Mouse (Mus musculus) layer of hippocampus, postnatal 10 days (tissue): Measurements from ENCODE around the gene Msi2. TPM values are rescaled to one million over a fixed set of nuclear protein-coding genes. Genes with fewer than 3 reads are reported as not detected.

ENCODE experiments used
- DNase-seq, 2 experiments: peaks; one replicate each; pipeline ENCODE4 v3.0.0; 2021; ENCODE audit warnings: low spot score in 2 of 2
- total RNA-seq, 2 experiments: library from RNA; stranded (reverse); gene quantifications; 2 replicates each; pipeline ENCODE4 v1.2.3; 2021

Gene Msi2
- total RNA-seq, 2 experiments from 2014 or later = 97.4 to 97.6 TPM

DNA sequence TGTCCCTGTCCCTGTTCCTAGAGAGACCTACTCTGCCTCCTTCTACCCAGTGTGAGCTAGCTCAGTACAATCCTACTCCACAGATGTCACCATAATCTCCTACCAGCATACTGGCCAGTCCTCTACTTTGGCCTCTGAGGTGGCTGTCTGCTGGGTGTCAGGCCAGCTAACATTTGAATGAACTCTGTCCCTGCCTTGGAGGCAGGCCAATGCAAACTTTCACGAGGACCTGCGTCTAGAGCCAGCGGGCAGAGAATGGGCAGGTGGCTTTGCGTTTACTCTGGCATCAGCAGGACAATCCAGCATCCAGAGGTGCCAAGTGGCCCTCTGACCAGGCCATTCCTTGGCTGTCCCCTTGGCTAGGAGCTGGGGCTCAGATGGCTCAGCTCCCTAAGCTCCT lies 331.4 kb downstream of the Msi2 start:
- DNase-seq = no peak

DNA sequence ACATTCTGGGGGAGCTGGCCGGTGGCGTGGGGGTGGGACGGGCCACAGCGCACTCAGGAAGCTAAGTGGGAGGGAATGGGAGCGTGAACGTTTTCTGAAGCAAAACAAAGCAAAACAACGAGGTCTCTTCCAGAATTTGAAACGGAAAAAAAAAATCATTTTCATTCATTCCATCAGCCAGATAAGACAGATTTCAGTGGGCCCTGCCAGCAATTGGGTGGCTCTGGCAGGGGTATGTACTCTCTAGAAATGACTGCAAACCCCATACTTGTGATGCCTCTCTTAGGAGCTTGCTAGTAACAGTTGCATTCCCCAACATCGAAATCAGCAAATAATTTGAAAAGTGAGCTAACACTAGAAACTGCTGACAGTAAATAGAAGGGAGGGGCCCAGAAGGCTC lies 335.9 kb downstream of the Msi2 start:
- DNase-seq = peak; percentile 23 to 40

DNA sequence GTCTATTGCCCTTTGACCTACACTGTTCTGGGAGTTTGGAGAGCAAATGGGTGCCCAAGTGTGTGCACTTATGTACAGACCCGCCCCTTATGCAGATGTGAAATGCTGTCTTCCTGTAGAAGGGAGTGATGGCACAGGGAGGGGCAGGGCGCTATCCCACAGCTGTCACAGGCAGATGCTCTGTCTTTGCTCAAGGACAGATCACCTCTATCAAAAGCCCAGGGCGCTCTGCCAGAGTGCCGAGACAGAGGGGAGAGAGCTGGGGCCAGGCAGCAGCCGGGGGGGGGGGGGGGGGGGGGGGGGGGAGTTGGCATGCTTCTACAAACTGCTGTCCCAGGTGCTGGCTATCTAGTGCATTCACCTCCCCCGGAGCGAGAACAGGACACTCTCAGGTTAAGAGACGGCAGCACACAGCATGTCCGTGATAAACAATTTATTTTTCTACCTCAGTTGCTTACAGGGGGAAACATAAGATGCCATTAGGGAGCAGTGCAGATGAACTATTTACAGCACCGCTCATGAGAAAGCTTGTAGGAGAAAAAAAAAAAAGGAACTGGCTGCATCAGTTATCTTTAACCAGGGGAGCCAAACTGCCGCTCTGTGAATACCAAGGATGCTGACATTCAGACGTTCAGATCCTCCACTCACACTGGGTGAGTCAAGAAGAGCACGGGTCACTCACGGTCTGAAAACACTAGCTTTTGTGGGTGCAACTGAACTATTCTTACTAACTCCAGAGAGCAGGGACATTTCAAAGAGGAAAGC lies 337.0 kb downstream of the Msi2 start:
- no peak for DNase-seq

GRCm38 (mm10) chr11:88379635-88380034 lies 338.7 kb downstream of the Msi2 start:
- no peak for DNase-seq

DNA sequence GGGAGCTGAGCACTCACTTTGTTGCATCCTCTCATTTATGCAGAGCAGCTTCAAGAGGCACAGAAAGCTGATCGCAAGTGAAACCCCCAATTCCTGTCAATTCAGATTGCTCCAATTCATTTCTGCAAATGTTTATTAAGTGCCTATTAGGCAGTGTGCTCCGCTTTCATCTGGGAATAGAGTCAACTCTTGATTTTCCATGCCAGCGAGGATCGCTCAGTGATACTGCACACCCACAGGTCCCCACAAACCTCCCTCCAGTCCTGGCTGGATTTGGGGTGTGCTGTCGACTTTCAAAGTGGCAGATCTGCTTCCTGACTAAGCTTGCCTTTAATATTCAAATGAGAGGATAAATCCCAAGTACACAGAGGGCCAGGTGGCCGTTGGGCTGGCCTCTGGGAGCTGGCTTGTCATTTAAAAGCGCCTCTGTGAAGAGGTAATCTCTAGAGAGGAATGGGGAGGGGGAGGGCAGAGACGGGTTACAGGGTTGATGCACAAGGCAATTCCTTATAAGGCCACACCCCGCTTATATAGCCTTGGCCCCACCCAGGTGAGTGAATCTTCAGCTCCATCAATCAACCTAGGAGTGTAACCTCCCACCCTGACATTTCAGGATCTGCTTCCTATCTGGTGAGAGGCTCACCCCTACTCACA lies 339.5 kb downstream of the Msi2 start:
- DNase-seq = no peak

GRCm38 (mm10) chr11:88372589-88372988 lies 345.7 kb downstream of the Msi2 start:
- DNase-seq = no peak

DNA sequence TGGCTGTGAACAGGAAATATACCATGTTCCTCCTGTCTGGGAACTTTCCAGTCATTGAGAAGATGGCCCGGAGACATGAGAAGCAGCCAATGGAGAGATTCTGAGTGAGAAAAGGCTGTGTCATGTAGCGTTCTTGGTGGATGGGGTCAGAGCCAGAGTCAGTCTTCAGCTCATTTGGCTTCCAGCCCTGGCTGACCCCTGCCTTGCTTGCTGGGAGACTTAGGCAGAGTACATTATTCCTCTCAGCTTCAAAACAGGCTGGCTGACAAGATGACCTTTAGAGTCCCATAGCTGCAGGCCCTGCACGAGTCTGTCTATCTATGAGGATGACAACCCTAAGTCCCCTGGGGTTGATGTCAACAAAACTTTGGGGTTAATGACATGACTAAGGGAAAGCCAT lies 348.4 kb downstream of the Msi2 start:
- DNase-seq = no peak

DNA sequence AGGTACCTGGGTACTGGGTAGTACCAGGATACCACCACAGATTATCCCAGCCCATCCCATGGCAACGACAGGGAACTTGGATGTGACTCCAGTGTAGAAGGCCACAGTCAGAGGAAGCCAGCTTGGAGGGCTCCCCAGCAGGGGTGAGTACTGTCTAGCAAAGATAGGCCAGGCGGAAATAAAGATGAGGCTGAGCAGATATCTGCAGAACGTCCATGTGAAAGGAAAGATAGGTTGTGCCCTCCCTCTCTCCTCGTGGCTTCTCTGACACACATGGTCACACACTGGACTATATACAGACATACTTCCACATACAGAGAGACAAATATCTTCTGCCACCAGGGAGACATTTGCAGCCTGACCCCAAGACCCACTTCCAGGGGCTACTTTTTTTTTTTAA lies 350.8 kb downstream of the Msi2 start:
- no peak for DNase-seq

GRCm38 (mm10) chr11:88365914-88366540 lies 352.3 kb downstream of the Msi2 start:
- DNase-seq = no peak

GRCm38 (mm10) chr11:88364231-88364630 lies 354.1 kb downstream of the Msi2 start:
- DNase-seq = no peak

- DNase-seq = no peak
These were observed 354.8 kb downstream of the Msi2 start for GRCm38 (mm10) chr11:88363481-88363880.

DNA sequence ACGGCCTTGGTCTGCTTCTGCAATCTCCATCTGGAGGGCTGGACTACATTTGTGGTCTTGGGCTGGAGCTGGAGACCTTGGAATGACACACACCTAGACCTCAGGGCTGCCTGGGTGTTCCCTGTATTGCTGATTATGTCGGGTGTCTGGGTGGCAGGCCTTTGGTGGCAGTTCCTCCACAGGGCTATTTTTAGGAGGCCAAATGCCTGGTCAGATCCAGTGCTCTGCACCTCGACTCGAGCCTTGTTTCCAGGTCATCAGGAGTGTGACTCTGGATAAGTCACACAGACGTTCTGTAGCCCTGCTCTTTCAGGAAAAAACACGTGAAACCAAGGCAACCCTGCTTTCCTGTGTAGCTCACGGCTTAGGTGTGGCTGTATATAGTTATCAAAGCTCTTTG lies 358.6 kb downstream of the Msi2 start:
- DNase-seq = no peak

DNA sequence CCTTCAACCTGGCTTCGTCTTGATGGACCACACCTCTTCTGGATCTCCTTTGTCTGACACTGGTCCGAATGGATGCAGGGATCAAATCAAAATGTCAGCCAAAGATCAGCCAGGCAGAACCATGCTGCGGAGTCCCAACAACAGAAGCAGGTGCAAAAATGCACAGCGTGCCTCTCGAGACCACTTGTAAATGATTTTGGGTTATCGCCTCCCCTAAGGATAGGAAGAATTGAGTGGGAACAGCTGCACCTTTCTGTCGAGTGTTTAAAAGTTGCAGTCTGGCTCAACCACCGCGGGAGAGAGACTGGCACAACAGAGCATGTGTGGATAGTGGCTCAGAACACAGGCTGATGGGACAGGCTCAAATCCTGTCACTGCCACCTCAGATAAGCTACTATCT lies 361.0 kb downstream of the Msi2 start:
- DNase-seq = no peak

GRCm38 (mm10) chr11:88356598-88357290 lies 361.6 kb downstream of the Msi2 start:
- peak; percentile 80 to 85 for DNase-seq

GRCm38 (mm10) chr11:88356016-88356415 lies 362.3 kb downstream of the Msi2 start:
- no peak for DNase-seq

DNA sequence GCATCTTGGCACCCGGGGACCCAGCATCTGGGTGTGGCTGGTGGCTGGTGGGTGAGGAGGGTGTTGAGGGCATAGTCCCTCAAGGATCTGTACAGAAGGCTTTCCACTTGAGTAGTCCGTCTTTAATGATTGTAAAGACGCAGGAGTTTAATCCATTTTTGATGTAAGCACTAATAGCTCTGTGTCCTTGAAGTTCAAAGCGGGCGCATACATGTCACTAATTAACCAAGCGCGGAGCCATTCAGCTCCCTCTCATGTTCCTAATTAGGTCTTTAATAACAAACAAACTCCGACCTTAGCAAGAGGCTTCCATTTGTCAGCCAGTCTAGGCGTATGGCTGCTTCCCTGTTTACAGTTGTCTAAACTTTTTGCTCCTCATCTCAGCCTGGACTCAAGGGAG lies 363.5 kb downstream of the Msi2 start:
- no peak for DNase-seq

DNA sequence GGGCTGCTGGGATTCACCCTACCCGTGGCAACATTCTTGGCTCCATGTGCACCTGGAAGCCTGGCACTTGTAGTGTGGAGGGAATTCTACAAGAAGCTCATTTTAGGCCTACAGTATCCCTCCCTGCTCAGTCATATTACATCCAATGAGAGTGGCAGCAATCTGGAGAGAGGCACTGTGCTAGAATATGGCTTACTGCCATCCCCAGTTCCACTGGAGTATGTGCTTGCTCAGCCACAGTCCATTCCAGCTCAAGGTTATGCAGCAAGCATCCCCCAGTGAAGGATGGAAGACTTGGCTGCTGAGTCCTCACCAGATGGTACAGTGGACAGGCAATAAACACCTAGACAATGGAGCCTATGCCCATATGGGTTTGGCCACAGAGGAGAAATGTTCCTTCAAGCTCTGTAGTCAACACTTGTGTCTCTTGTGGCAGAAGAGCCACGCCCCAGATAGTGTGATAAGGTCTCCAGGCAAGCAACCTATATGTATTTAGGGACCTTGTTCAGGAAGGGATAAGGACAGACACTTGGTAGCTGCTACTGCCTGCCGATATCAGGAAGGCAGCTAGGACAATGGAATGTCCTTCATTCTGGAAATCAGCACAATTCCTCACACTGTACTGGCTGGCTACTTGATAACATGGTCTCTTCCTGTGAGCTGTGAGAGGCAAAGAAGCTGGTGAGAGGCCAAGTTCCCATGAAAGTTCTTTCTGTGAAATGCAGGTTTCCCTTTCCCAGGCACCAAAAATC lies 366.4 kb downstream of the Msi2 start:
- DNase-seq = no peak

DNA sequence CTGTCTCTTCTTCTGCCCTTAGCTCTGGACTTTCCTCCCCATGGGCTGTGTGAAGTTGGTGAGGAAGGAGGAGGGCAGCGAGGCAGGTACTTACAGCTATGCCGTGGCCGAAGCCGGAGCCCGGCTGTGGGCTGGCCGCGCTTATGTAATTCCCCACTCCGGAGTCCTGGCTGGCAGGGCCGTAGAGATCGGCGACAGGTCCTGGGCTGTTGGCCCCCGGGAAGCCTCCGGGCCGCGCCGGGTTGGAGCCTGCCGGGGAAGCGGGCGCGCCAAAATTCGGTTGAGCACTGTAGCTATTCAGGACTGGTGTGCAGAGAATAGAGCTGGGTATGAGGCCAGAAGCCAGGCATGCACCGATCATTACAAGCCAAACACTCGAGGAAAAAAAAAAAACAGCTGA lies 369.6 kb downstream of the Msi2 start:
- peak; percentile 34 to 63 for DNase-seq

- no peak for DNase-seq
These were observed 370.3 kb downstream of the Msi2 start for GRCm38 (mm10) chr11:88348056-88348455.

DNA sequence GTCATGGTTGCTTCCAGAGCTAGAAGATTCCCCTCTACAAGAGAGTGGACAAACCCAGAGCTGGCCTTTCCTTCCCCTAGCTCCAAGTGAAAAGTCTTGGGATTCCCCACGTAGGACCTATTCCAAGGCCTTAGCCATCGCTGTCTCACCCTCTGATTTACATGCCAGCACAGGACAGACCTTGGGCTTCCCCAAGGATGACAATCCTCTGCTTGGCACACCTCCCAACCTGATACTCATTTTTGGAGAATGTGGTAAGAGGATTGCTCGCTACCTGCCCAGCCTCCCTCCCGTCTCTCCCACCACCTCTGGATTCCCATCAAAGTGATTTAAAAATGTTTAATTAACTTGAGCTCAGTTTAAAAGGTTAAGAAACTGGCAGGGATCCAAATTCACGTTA lies 372.2 kb downstream of the Msi2 start:
- no peak for DNase-seq

GRCm38 (mm10) chr11:88337926-88338325 lies 380.4 kb downstream of the Msi2 start:
- DNase-seq = no peak
